Mouse (Mus musculus) natural killer cell, adult 2 months (primary cell): ENCODE measurements around the gene Rxfp2.

Experiments
- DNase-seq, 2 experiments: peaks; one replicate each; pipeline ENCODE4 v3.0.0; 2022; ENCODE audit warnings: low spot score in 2 of 2

The Rxfp2 gene

GRCm38 (mm10) chr5:150115271-150116092 is 97.0 kb downstream of the Rxfp2 start:
- no peak for DNase-seq

GRCm38 (mm10) chr5:150116216-150116905 is 97.9 kb downstream of the Rxfp2 start:
- no peak for DNase-seq

GRCm38 (mm10) chr5:150116906-150117216 is 98.4 kb downstream of the Rxfp2 start:
- DNase-seq, result peak; percentile 35 to 61

GRCm38 (mm10) chr5:150118124-150118454 is 99.6 kb downstream of the Rxfp2 start:
- no peak for DNase-seq

GRCm38 (mm10) chr5:150118455-150119241 is 100.2 kb downstream of the Rxfp2 start, which contains the start of gene Fry:
Gene Fry (plus strand): TSS chr5:150118645.
- DNase-seq, result peak; percentile 96 to 97

- DNase-seq, result no peak
These were observed 102.2 kb downstream of the Rxfp2 start for GRCm38 (mm10) chr5:150120676-150121075.

- DNase-seq, result no peak
These were observed 103.6 kb downstream of the Rxfp2 start for GRCm38 (mm10) chr5:150122095-150122494.

- no peak for DNase-seq
These were observed 104.1 kb downstream of the Rxfp2 start for GRCm38 (mm10) chr5:150122571-150122970.

GRCm38 (mm10) chr5:150125920-150126319 is 107.4 kb downstream of the Rxfp2 start:
- DNase-seq, result no peak

GRCm38 (mm10) chr5:150128432-150128831 is 110.0 kb downstream of the Rxfp2 start:
- no peak for DNase-seq

- DNase-seq, result no peak
These were observed 111.7 kb downstream of the Rxfp2 start for GRCm38 (mm10) chr5:150130144-150130543.

GRCm38 (mm10) chr5:150131166-150131565 is 112.7 kb downstream of the Rxfp2 start:
- no peak for DNase-seq
